In the genomic region with DNA sequence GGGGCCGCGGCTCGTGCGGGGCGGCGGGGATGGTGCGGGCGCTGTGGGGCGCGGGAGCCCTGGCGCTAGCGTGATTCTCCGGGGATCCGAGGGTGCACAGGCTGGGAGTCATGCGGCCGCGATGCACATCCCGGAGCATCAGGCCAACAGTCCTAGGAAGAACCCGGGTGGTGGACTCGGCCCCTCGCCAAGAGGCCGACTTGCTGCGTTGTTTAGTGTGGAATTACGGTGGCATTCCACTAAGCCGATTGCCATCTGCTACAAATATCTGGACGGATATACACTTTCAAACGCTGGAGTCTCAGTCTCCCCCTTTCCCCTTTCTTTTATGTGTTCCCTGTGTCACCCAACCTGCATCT, we compare ENCODE assay signal across 8 mouse cellular contexts. TPM values are rescaled to one million over a fixed set of nuclear protein-coding genes. Genes with fewer than 3 reads are reported as not detected.
A peak's percentile ranks its signal among the peaks of the same experiment; 100 is the strongest.
DNase-seq lines count a peak whose midpoint lies in the region; ATAC-seq and TF ChIP-seq lines count a peak whose summit lies in the region.

No protein-coding gene starts in this region.

- peak overlapping the region; percentile 91 for H3K9ac ChIP-seq in forebrain, embryonic 14.5 days (ENCODE audit: low read length)
- peak overlapping the region; percentile 84 for H3K9ac ChIP-seq in liver, postnatal 0 days (replicated peaks)

- H3K4me3 ChIP-seq in heart, embryonic 10.5 days: peak overlapping the region; percentile 97
- H3K4me3 ChIP-seq in E14TG2a.4 (replicated peaks; ENCODE audit: low read length): peak overlapping the region; percentile 97
- H3K4me3 ChIP-seq in forebrain, embryonic 14.5 days (ENCODE audit: low read depth, low read length): peak overlapping the region; percentile 86
- peak overlapping the region; percentile 89 for H3K4me3 ChIP-seq in liver, postnatal 0 days (ENCODE audit: low read depth, low read length)

- H3K27ac ChIP-seq in heart, embryonic 10.5 days: peak overlapping the region; percentile 97
- H3K27ac ChIP-seq in forebrain, embryonic 14.5 days (ENCODE audit: low read depth, low read length): peak overlapping the region; percentile 85
- H3K27ac ChIP-seq in liver, postnatal 0 days (ENCODE audit: low read depth): peak overlapping the region; percentile 88

- no peaks in the 10 kb centered on the region for H3K27me3 ChIP-seq in heart, embryonic 10.5 days (ENCODE audit: insufficient read depth, poor library complexity, severe bottlenecking)
- no peaks in the 10 kb centered on the region for H3K27me3 ChIP-seq in E14TG2a.4 (ENCODE audit: insufficient read depth, low read length)
- no peaks in the 10 kb centered on the region for H3K27me3 ChIP-seq in forebrain, embryonic 14.5 days (replicated peaks; ENCODE audit: control insufficient read depth, insufficient read depth, low read length)
- no peaks in the 10 kb centered on the region for H3K27me3 ChIP-seq in liver, postnatal 0 days (ENCODE audit: insufficient read depth, low read length)

- peaks cover 5% of the 10 kb centered on the region; the same call in 1 of the 2 replicates for H3K4me1 ChIP-seq in heart, embryonic 10.5 days
- H3K4me1 ChIP-seq in E14TG2a.4 (replicated peaks; ENCODE audit: low read depth, low read length): peaks cover 15% of the 10 kb centered on the region
- peaks cover 5% of the 10 kb centered on the region for H3K4me1 ChIP-seq in forebrain, embryonic 14.5 days (ENCODE audit: control insufficient read depth, insufficient read depth, low read length)
- no peaks in the 10 kb centered on the region for H3K4me1 ChIP-seq in liver, postnatal 0 days (ENCODE audit: insufficient read depth)

- ATAC-seq in forebrain, embryonic 14.5 days: peak; percentile 80; the same call in 1 of the 2 replicates
- ATAC-seq in liver, postnatal 0 days: peak; percentile 53

- peak overlapping the region; percentile 69 for H3K4me2 ChIP-seq in forebrain, embryonic 14.5 days (ENCODE audit: low read length)
- H3K4me2 ChIP-seq in liver, postnatal 0 days (ENCODE audit: low read depth, low read length): peak overlapping the region; percentile 73

- no peak for DNase-seq in heart, embryonic 10.5 days (ENCODE audit: low spot score)
- no peak for DNase-seq in heart, adult 18-20 months
- no peak for DNase-seq in forebrain, embryonic 14.5 days (ENCODE audit: low spot score)
- no peak for DNase-seq in liver, postnatal 0 days
- DNase-seq in layer of hippocampus, adult 8-10 months (ENCODE audit: low spot score in 2 of 2): no peak
- DNase-seq in adrenal gland, postnatal 10 days: no peak
- no peak for DNase-seq in kidney, postnatal 4 days

- H3K9me3 ChIP-seq in heart, embryonic 10.5 days: no peaks in the 10 kb centered on the region
- no peaks in the 10 kb centered on the region for H3K9me3 ChIP-seq in E14TG2a.4 (ENCODE audit: low read length)
- no peaks in the 10 kb centered on the region for H3K9me3 ChIP-seq in forebrain, embryonic 14.5 days (replicated peaks; ENCODE audit: control insufficient read depth, low read length)
- H3K9me3 ChIP-seq in liver, postnatal 0 days (ENCODE audit: low read length): no peaks in the 10 kb centered on the region

- 0 out of 2 replicates have a peak, but pooled peaks cover 8% of the 10 kb centered on the region for H3K36me3 ChIP-seq in heart, embryonic 10.5 days
- peaks cover 7% of the 10 kb centered on the region for H3K36me3 ChIP-seq in E14TG2a.4 (ENCODE audit: insufficient read depth, low read length)
- no peaks in the 10 kb centered on the region for H3K36me3 ChIP-seq in forebrain, embryonic 14.5 days (ENCODE audit: control insufficient read depth, insufficient read depth, low read length)
- no peaks in the 10 kb centered on the region; the same call in 1 of the 2 replicates for H3K36me3 ChIP-seq in liver, postnatal 0 days (replicated peaks; ENCODE audit: insufficient read depth, low read length)

- no peak for TF ChIP-seq CTCF in E14TG2a.4 (conservative IDR thresholded peaks at IDR 0.05; ENCODE audit: low read length)
- no peak for TF ChIP-seq CTCF in liver, postnatal 0 days (IDR thresholded peaks at IDR 0.05; ENCODE audit: low read depth)

- 0% methylated on average over 27 of the region's 27 CpGs for WGBS in heart, embryonic 10.5 days
- under 1% methylated on average over 22 of the region's 27 CpGs for WGBS in forebrain, embryonic 14.5 days
- WGBS in liver, postnatal 0 days (ENCODE audit: insufficient replicate concordance): under 1% methylated on average over 27 of the region's 27 CpGs

- TF ChIP-seq EP300 in liver, postnatal 0 days (IDR thresholded peaks at IDR 0.05; ENCODE audit: low read depth): no peak

RNA-seq across cellular contexts. Expression of a gene that starts 0.4 kb away (rescaled TPM):
- polyA plus RNA-seq in heart, embryonic 10.5 days (2016; fragmentation: Nextera tagmentation; extraction: Ambion mirVana): 15.4 and 16.4 TPM in 2 replicates
- total RNA-seq in heart, adult 18-20 months (2021): 1 to 10 TPM; 9.3 to 10.0 TPM
- polyA plus RNA-seq in forebrain, embryonic 14.5 days (2014; fragmentation: Nextera tagmentation; extraction: Ambion mirVana): 12.5 and 17.0 TPM in 2 replicates
- 7.8 and 8.3 TPM in 2 replicates for polyA plus RNA-seq in liver, postnatal 0 days (2015; fragmentation: Nextera tagmentation; extraction: Ambion mirVana)
- total RNA-seq in layer of hippocampus, adult 8-10 months (2022): 10 to 100 TPM; 13.1 to 18.9 (median 16.1) TPM
- total RNA-seq in adrenal gland, postnatal 10 days (2021): 10 to 100 TPM; 12.2 to 13.7 TPM

RNA-seq across cellular contexts. Expression of a gene that starts 0.9 kb away (rescaled TPM):
- polyA plus RNA-seq in heart, embryonic 10.5 days (2016; fragmentation: Nextera tagmentation; extraction: Ambion mirVana): 52.1 and 56.3 TPM in 2 replicates
- total RNA-seq in heart, adult 18-20 months (2021): 1 to 10 TPM; 5.4 to 5.5 TPM
- 53.4 and 54.5 TPM in 2 replicates for polyA plus RNA-seq in forebrain, embryonic 14.5 days (2014; fragmentation: Nextera tagmentation; extraction: Ambion mirVana)
- 29.3 and 29.5 TPM in 2 replicates for polyA plus RNA-seq in liver, postnatal 0 days (2015; fragmentation: Nextera tagmentation; extraction: Ambion mirVana)
- total RNA-seq in layer of hippocampus, adult 8-10 months (2022): 10 to 100 TPM; 22.0 to 23.8 (median 23.2) TPM
- total RNA-seq in adrenal gland, postnatal 10 days (2021): 10 to 100 TPM; 17.8 to 18.7 TPM
